Mouse (Mus musculus) CH12.LX (cell line): ENCODE data around the gene Bcl2l2. TPM values are rescaled to one million over a fixed set of nuclear protein-coding genes. Genes with fewer than 3 reads are reported as not detected.

Experiments
- DNase-seq: peaks from one replicate; pipeline ENCODE4 v3.0.0-alpha.2; 2013; ENCODE audit errors: extremely low read depth
- H3K27ac ChIP-seq: 2 replicates; pipeline ENCODE4 v1.5.1; 2012; ENCODE audit warnings: low read depth, mild to moderate bottlenecking, control low read depth, moderate library complexity; ENCODE audit not compliant: insufficient read depth
- H3K27me3 ChIP-seq: replicated peaks from 2 replicates; pipeline ENCODE3; 2012; ENCODE audit warnings: inconsistent platforms
- H3K36me3 ChIP-seq, 2 experiments: replicated peaks in 1 of 2; 2 replicates each; pipeline versions ENCODE3 to v1.6.1; 2012; ENCODE audit warnings: inconsistent platforms in 1 of 2, low read length in 1 of 2, mild to moderate bottlenecking in 1 of 2, mixed read lengths in 1 of 2, moderate library complexity in 1 of 2; ENCODE audit not compliant: control insufficient read depth in 1 of 2, insufficient read depth in 1 of 2
- H3K4me1 ChIP-seq, 2 experiments: 2 replicates each; pipeline ENCODE4 v1.6.1; 2012; ENCODE audit warnings: inconsistent platforms in 1 of 2, moderate library complexity in 1 of 2; ENCODE audit not compliant: insufficient read depth in 2 of 2, control insufficient read depth in 1 of 2
- H3K4me2 ChIP-seq: 2 replicates; pipeline ENCODE4 v1.6.1; 2012; ENCODE audit warnings: low read depth, mild to moderate bottlenecking, control low read depth; ENCODE audit not compliant: poor library complexity, insufficient read depth, severe bottlenecking
- H3K4me3 ChIP-seq, 3 experiments: fragments of 150-350 bp in 1 of 3; sonication (generic) in 1 of 3; replicated peaks in 1 of 3; 2 replicates each; pipeline versions ENCODE3 to v1.5.1; 2011 to 2012; ENCODE audit warnings: low read depth in 2 of 3, low read length in 2 of 3, mild to moderate bottlenecking in 2 of 3, moderate library complexity in 2 of 3, control low read depth in 1 of 3, improper control_type of control experiment in 1 of 3, inconsistent platforms in 1 of 3, mixed read lengths in 1 of 3; ENCODE audit not compliant: poor library complexity in 1 of 3
- H3K79me2 ChIP-seq: replicated peaks from 2 replicates; pipeline ENCODE4 v1.6.1; 2012; ENCODE audit warnings: mild to moderate bottlenecking, moderate library complexity; ENCODE audit not compliant: control insufficient read depth, poor library complexity, insufficient read depth, severe bottlenecking; ENCODE audit errors: extremely low read depth
- H3K9ac ChIP-seq: 2 replicates; pipeline ENCODE4 v1.6.1; 2012; ENCODE audit warnings: low read depth, mild to moderate bottlenecking, control low read depth, moderate library complexity; ENCODE audit not compliant: insufficient read depth
- H3K9me3 ChIP-seq: replicated peaks from 2 replicates; pipeline ENCODE3; 2012; ENCODE audit warnings: low read length, inconsistent platforms, mixed read lengths
- CHD1 ChIP-seq: IDR thresholded peaks from 2 replicates; pipeline ENCODE4 v1.6.1; 2012; ENCODE audit warnings: low read depth, low read length, improper control_type of control experiment, inconsistent platforms
- CTCF ChIP-seq, 2 experiments: IDR thresholded peaks in 1 of 2; conservative IDR thresholded peaks in 1 of 2; 2 replicates each; pipeline ENCODE4 v1.5.1; 2011 to 2012; ENCODE audit warnings: low read depth in 2 of 2, low read length in 2 of 2, improper control_type of control experiment in 1 of 2, inconsistent platforms in 1 of 2, mild to moderate bottlenecking in 1 of 2, moderate library complexity in 1 of 2
- ELF1 ChIP-seq: IDR thresholded peaks from 2 replicates; pipeline ENCODE4 v1.6.1; 2014; ENCODE audit warnings: low read depth, mild to moderate bottlenecking, inconsistent platforms, low read length, improper control_type of control experiment
- ETS1 ChIP-seq: conservative IDR thresholded peaks from 2 replicates; pipeline ENCODE4 v1.6.1; 2012; ENCODE audit warnings: low read depth, mild to moderate bottlenecking, inconsistent platforms, low read length, improper control_type of control experiment, moderate library complexity
- GABPA ChIP-seq: IDR thresholded peaks from 2 replicates; pipeline ENCODE4 v1.6.1; 2012; ENCODE audit warnings: low read depth, low read length, improper control_type of control experiment, inconsistent platforms; ENCODE audit not compliant: insufficient replicate concordance
- IRF4 ChIP-seq: IDR thresholded peaks from 2 replicates; pipeline ENCODE4 v1.6.1; 2014; ENCODE audit warnings: low read depth, mild to moderate bottlenecking, inconsistent platforms, low read length, improper control_type of control experiment
- KAT2A ChIP-seq: IDR thresholded peaks from 2 replicates; pipeline ENCODE4 v1.6.1; 2012; ENCODE audit warnings: low read length, improper control_type of control experiment, inconsistent platforms; ENCODE audit not compliant: insufficient replicate concordance
- MAX ChIP-seq: IDR thresholded peaks from 2 replicates; pipeline ENCODE4 v1.6.1; 2011; ENCODE audit warnings: low read length, improper control_type of control experiment
- MXI1 ChIP-seq: IDR thresholded peaks from 2 replicates; pipeline ENCODE4 v1.6.1; 2011; ENCODE audit warnings: mild to moderate bottlenecking, low read depth, low read length, improper control_type of control experiment
- MYC ChIP-seq: IDR thresholded peaks from 2 replicates; pipeline ENCODE4 v1.6.1; 2011; ENCODE audit warnings: low read depth, mild to moderate bottlenecking, improper control_type of control experiment, low read length
- NELFE ChIP-seq: IDR thresholded peaks from 2 replicates; pipeline ENCODE4 v1.6.1; 2011; ENCODE audit warnings: low read depth, low read length, improper control_type of control experiment
- PAX5 ChIP-seq: IDR thresholded peaks from 2 replicates; pipeline ENCODE4 v1.6.1; 2012; ENCODE audit warnings: low read length, inconsistent platforms, mixed read lengths
- RAD21 ChIP-seq: IDR thresholded peaks from 2 replicates; pipeline ENCODE4 v1.6.1; 2011; ENCODE audit warnings: low read depth, mild to moderate bottlenecking, low read length, improper control_type of control experiment, moderate library complexity
- RCOR1 ChIP-seq: conservative IDR thresholded peaks from 2 replicates; pipeline ENCODE4 v1.6.1; 2012; ENCODE audit warnings: low read depth, mild to moderate bottlenecking, inconsistent platforms, low read length, improper control_type of control experiment
- SMC3 ChIP-seq: IDR thresholded peaks from 2 replicates; pipeline ENCODE4 v1.6.1; 2011; ENCODE audit warnings: low read depth, low read length, improper control_type of control experiment
- UBTF ChIP-seq: IDR thresholded peaks from 2 replicates; pipeline ENCODE4 v1.6.1; 2012; ENCODE audit warnings: low read depth, mild to moderate bottlenecking, inconsistent platforms, low read length, improper control_type of control experiment, moderate library complexity
- USF1 ChIP-seq: IDR thresholded peaks from 2 replicates; pipeline ENCODE4 v1.6.1; 2014; ENCODE audit warnings: low read depth, mild to moderate bottlenecking, inconsistent platforms, low read length, improper control_type of control experiment
- USF2 ChIP-seq: conservative IDR thresholded peaks from 2 replicates; pipeline ENCODE4 v1.6.1; 2011; ENCODE audit warnings: low read depth, low read length, improper control_type of control experiment
- ZKSCAN1 ChIP-seq: IDR thresholded peaks from 2 replicates; pipeline ENCODE4 v1.6.1; 2012; ENCODE audit warnings: low read depth, inconsistent platforms, low read length, improper control_type of control experiment, borderline replicate concordance
- ZMIZ1 ChIP-seq: IDR thresholded peaks from 2 replicates; pipeline ENCODE4 v1.6.1; 2012; ENCODE audit warnings: low read depth, mild to moderate bottlenecking, inconsistent platforms, low read length, improper control_type of control experiment
- dilution Hi-C: fragments of 300-500 bp; cut with MboI; formaldehyde crosslinking; loops from 2 replicates; pipeline ENCODE4 v1.14.3; 2020; ENCODE audit warnings: low sequenced_read_pairs; ENCODE audit not compliant: extremely low pct_unique_long_range_greater_than_20kb, extremely low pct_ligation_motif_present
- in situ Hi-C: fragments of 300-500 bp; cut with MboI; formaldehyde crosslinking; loops from 3 replicates; pipeline ENCODE4 v1.14.3; 2019; ENCODE audit warnings: low sequenced_read_pairs, low pct_ligation_motif_present, low pct_unique_long_range_greater_than_20kb, mixed read lengths
- polyA plus RNA-seq: library from polyadenylated mRNA; unstranded; fragments of >175 nt; gene quantifications from 2 replicates; pipeline ENCODE4 v1.2.1, GENCODE M21; 2012; ENCODE audit warnings: low read depth; ENCODE audit not compliant: insufficient read length
- total RNA-seq, 2 experiments: library from RNA; depleted of rRNA; stranded (reverse); fragments of 300-350 nt in 1 of 2; fragments of >200 nt in 1 of 2; gene quantifications; 2 replicates each; pipeline ENCODE4 v1.2.3; 2012 to 2014

The Bcl2l2 gene
- total and polyA plus RNA-seq, 3 experiments = 0.50 to 6.2 (median 0.76) TPM

GRCm38 (mm10) chr14:54900383-54900782 is 17.2 kb downstream of the Bcl2l2 start:
- no peak overlapping the region for H3K4me2 ChIP-seq
- in situ Hi-C loops = loop anchor here (5.0 kb wide), 2 partner anchors 37 to 112 kb away; partner anchors contain the start of gene Cmtm5
- no peak overlapping the region for H3K4me3 ChIP-seq
- no peaks in the 10 kb centered on the region for H3K27me3 ChIP-seq
- H3K79me2 ChIP-seq = peaks cover 11% of the 10 kb centered on the region
- peaks cover 0 to 33% of the 10 kb centered on the region in 2 experiments; a peak in 2 of 4 replicates for H3K4me1 ChIP-seq
- H3K27ac ChIP-seq = no peak overlapping the region
- dilution Hi-C loops = no loop called here
- H3K9me3 ChIP-seq = no peaks in the 10 kb centered on the region
- peak; percentile 82 for DNase-seq
- TF ChIP-seq CTCF (conservative IDR thresholded peaks at IDR 0.05 in 1 of 2, IDR thresholded peaks at IDR 0.05 in 1 of 2; ENCODE audit: low read depth in 2 of 2, low read length in 2 of 2) = peak in 1 of 2 experiments; percentile 81; a peak in 2 of 4 replicates
- no peak for TF ChIP-seq ZMIZ1
- peaks cover 26 to 40% of the 10 kb centered on the region in 2 experiments for H3K36me3 ChIP-seq
- no peak overlapping the region for H3K9ac ChIP-seq

GRCm38 (mm10) chr14:54903641-54904040 is 20.5 kb downstream of the Bcl2l2 start:
- Histone ChIP-seq H3K79me2 (no peaks in the 10 kb centered on the region), H3K4me3 (no peak overlapping the region), H3K9me3 (no peaks in the 10 kb centered on the region), H3K27ac (no peak overlapping the region), H3K36me3 (peaks cover 0 to 9% of the 10 kb centered on the region in 2 experiments), H3K27me3 (peaks cover 2% of the 10 kb centered on the region), H3K9ac (no peak overlapping the region), H3K4me1 (peaks cover 0 to 10% of the 10 kb centered on the region in 2 experiments; a peak in 2 of 4 replicates), H3K4me2 (no peak overlapping the region)
- in situ Hi-C loops = loop anchor here (5.0 kb wide), 2 partner anchors 34 to 109 kb away; partner anchors contain the start of gene Cmtm5
- no peak for DNase-seq
- TF ChIP-seq UBTF (no peak), KAT2A (no peak), USF2 (no peak), MAX (no peak)
- dilution Hi-C loops = no loop called here

GRCm38 (mm10) chr14:54908682-54909081 is 25.5 kb downstream of the Bcl2l2 start:
- Histone ChIP-seq H3K4me2 (no peak overlapping the region), H3K27me3 (peaks cover 42% of the 10 kb centered on the region), H3K36me3 (no peaks in the 10 kb centered on the region), H3K9me3 (no peaks in the 10 kb centered on the region), H3K79me2 (no peaks in the 10 kb centered on the region), H3K4me1 (peaks cover 0 to 4% of the 10 kb centered on the region in 2 experiments; a peak in 2 of 4 replicates)
- in situ Hi-C loops (no loop called here), dilution Hi-C loops (no loop called here)
- TF ChIP-seq PAX5 (no peak), ELF1 (no peak), ZKSCAN1 (no peak), MAX (no peak), GABPA (no peak), CHD1 (no peak), UBTF (no peak), USF1 (no peak), NELFE (no peak), SMC3 (no peak), IRF4 (no peak), RCOR1 (no peak), RAD21 (no peak), ETS1 (no peak), MXI1 (no peak), MYC (no peak)
- TF ChIP-seq, all 38 proteins: peak for 0
- no peak overlapping the region for H3K4me3 ChIP-seq
- no peak for DNase-seq
- H3K9ac ChIP-seq = no peak overlapping the region
- no peak overlapping the region for H3K27ac ChIP-seq
